Mouse (Mus musculus): ENCODE measurements around the gene Pear1.

Pear1 gene

DNA sequence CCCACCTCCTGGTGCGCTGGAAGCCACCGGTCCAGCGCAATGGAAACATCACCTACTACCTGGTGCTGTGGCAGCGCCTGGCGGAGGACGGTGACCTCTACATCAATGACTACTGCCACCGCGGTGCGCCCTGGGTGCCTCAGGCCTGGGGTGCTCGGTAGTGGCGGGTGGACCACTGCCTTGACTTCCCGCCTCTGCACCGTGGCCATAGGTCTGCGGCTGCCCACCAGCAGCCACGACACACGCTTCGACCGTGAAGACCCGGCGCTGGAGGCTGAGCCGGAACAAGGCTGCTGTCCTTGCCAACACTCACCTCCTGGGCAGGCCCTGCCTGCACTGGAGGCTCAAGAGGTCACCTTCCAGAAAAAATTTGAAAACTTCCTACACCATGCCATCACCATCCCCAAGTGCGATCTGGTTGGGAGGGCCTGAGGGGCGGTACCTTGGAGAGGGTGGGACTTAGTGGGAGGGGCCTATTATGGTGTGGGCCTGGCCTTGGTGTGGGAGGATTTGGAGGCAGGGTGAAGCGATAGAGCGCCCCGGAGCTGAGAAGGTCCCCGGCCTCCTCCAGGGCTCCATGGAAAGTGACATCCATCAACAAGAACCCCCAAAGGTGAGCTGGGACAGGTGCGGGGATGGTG is 14.7 kb downstream of the Pear1 start:
- in situ Hi-C loops (cut with MboI, MseI) = no loop called here

DNA sequence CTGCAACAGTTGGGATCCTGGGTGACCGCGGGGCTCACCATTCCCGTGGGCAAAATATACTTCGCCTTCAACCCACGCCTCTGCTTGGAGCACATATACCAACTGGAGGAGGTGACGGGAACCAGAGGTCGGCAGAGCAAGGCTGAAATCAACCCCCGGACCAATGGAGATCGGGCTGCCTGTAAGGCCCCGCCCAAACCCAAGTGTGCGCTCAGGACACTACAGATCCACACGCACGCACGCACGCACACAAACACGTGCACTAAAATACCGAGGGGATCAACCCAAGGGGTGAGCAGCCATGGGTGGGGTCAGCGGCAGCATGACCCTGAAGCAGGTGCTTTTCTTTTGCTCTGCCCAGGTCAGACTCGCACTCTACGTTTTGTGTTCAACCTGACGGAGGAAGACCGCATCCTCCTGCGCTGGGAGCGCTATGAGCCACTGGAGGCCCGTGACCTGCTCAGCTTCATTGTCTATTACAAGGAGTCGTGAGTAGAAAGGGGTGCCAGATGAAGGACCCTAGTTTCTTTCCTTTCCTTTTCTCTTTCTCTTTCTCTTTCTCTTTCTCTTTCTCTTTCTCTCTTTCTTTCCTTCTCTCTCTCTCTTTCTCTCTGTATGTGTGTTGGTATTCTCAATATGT is 19.9 kb downstream of the Pear1 start:
- in situ Hi-C loops (cut with MboI, MseI) = no loop called here

DNA sequence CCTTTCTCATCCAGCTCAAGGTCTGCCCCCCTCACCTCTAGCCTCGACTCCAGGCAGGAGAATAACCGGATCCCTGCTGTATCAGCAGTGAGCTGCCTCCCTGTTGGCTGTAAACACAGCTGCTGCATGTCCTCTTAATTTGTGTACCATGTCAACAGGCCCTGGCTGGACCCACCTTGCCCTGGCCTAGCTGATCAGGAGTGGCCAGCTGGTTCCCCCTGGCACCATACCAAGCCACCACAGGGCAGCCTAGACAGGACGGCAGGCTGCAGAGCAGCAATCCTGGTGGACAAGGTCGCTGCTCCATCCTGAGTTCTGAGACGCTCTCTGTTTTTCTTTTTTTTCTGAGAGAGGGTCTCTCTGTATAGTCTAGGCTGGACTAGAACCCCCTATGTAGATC is 22.4 kb downstream of the Pear1 start:
- in situ Hi-C loops (cut with MboI, MseI) = no loop called here

DNA sequence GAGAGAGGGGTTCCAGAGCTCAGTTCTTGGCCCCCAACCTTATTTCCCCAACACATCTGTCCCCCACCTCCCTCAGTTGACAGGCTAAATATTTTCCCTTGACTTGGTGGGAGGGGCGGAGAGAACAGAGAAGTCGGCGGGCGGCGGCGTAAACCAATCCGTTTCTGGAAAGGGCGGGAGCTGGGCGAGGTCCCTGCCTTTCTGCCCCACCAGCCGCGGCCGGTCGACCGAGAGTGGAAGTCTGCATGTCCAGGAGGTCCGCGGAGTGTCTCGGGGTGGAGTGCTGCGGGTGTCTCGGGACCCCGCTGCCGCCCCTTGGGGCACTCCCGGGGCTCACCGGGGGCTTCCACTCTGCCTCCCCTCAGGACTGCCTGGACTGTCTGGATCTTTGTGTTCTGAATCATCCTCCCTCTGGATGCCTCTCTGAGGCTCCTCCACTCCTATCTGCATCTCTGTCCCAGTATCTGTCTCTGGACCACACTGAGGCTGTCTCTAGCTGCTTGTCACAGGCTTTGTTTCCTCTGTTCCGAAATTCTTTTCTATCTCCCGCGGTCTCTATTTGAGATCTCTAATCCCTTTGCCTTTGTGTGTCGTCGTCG is 27.3 kb downstream of the Pear1 start, which contains the start of gene Insrr:
Gene Insrr, plus strand, starts transcription at position 216 of the 599 bp plus-strand sequence.
- in situ Hi-C loops (cut with MboI, MseI) = loop anchor here (5.0 kb wide), 1 partner anchor 55 kb away; no protein-coding TSS in a partner anchor

DNA sequence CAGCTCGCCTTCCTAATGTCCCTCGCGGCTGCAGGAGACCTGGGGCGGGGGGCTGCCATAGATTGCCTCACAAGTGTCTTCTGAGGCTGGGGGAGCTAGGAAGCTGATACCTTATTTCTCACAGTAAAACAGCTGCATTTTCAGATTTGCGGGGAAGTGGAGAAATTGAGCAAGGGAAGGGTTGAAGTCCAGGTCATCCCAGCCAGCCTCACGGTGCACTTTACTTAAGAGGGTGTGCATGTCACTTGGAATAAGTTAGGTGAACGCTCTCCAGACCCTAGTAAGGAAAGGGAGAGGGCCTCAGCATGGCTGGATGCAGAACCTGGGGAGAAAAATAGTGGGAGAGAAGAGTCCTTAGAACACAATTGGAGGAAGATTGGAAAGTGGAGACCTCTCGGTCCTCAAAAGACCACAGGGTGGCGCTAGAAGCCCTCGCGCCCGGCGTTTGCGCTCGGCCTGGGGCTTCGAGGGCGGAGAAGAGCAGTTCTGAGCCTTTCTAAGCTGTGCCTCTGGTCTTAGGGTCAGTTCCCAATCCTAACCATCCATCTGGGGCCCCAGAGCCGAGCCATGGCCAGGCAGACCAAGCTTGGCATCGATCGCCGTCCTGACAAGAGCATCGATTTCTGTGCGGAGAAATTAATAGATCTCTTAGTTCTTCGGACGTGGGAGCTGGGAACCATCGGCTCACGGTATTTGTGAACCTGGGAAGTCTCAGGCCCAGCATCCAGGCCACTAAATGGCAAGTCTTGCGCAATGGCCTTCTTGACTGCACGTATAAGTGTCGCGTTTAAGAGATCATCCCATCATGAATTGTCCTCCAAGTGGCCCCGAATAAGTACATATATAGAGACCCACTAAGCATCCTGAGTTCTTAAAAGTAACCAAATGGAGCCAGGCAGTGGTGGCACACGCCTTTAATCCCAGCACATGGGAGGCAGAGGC is 28.5 kb downstream of the Pear1 start:
- in situ Hi-C loops (cut with MboI, MseI) = loop anchor here (5.0 kb wide), 1 partner anchor 57 kb away; no protein-coding TSS in a partner anchor

DNA sequence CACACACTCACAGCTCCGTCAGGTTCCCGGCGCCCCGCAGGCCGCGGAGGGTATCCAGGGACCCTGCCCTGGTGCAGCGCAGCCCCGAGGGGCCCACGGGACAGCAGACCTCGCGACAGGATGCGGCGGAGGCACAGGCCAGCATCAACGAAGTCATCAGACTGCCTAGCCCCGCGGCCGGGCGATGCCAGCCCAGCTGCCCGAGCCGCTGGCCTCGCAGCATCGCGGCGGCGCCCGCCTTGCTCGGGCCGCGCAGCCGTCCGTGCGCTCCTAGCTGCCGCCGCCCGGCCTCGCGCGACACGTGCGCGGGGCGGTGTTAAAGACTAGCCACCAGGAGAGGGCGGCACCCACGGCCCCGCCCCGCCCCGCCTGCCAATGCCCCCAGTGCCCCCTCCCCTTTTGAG is 29.2 kb downstream of the Pear1 start, which contains the start of gene Ntrk1:
Gene Ntrk1, minus strand, starts transcription at position 241 of the 404 bp plus-strand sequence.
- in situ Hi-C loops (cut with MboI, MseI) = loop anchor here (5.0 kb wide), 1 partner anchor 57 kb away; no protein-coding TSS in a partner anchor

DNA sequence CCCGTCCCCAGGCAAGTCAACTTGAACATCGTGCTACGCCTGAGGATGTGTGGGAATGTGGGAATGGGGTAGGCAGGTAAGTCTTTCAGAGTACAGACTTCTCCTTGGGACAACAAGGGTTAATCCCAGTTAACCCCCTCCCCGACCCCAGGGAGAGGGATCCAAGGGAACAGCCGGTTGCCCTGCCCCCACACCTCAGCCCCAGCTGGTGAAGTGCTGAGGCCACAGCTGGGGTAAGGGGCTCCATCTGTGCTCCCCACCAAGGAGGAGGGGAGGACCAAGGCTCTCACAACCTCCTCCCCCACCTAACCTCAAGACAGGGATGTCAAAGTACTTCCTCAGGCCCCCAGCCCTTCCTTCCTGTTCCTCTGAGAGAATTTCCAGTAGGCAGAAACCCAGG is 34.3 kb downstream of the Pear1 start:
- in situ Hi-C loops (cut with MboI, MseI) = no loop called here

DNA sequence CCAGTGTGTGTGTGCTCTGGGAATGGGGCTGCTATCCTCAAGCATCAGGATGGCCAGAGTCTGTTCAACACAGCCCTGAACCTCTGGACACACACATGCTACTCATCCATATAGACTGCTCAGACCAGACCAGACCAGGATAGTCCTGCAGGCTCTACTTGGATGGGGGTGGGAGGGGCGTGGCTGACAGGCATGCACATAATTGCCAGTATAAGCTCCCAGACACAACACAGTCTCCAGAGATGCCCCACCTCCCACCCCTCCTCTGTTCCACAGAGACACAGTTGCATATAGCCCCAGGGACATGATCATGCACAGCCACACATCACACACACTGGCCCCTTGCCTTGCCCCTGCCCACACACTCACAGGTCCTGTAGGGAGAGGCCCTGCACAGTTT is 34.9 kb downstream of the Pear1 start:
- in situ Hi-C loops (cut with MboI, MseI) = no loop called here

DNA sequence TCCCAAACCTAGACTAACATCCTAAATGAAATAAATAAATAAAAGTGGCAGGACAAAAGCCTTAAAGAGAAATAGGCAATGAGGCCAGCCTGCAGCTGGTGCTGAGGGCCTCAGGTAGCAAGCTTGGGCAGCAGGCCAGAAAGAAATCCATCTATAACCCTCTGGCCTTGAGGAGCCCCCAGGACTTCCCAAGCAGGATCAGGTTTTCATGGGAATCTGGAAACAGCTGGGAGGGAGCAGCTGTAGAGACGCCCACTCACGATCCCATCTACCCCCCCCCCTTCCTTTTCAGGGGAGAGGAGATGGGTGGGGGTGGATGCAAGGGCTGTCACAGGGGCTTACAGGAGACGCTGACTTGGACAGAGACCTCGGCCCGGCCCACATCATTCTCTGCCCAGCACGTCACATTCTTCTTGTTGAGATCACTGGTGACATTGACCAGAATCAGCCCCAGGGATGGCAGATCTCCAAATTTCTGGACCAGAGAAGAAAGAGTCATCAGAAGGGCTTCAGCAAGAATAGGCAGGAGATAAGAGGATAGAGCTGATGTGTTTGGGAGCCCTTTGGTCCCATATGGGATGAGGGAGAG is 38.4 kb downstream of the Pear1 start:
- in situ Hi-C loops (cut with MboI, MseI) = no loop called here

DNA sequence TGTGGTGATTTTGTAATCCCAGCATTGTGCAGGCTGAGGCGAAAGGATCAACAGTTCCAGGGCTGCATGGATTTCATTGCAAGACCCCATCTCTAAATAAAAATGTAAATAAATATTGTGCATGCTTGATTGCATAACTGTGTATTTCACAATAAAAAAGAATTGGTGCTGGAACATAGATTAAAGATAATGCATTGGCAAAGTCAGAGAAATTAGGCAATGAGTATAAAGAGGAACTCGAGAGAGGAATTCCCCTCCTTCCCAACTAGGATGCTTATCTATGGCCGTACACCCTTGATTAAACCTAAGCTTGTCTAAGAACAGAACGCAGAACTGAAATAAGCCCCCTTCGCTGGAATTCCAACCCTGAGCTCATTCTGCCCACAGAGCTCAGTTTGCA is 39.0 kb downstream of the Pear1 start:
- in situ Hi-C loops (cut with MboI, MseI) = no loop called here

DNA sequence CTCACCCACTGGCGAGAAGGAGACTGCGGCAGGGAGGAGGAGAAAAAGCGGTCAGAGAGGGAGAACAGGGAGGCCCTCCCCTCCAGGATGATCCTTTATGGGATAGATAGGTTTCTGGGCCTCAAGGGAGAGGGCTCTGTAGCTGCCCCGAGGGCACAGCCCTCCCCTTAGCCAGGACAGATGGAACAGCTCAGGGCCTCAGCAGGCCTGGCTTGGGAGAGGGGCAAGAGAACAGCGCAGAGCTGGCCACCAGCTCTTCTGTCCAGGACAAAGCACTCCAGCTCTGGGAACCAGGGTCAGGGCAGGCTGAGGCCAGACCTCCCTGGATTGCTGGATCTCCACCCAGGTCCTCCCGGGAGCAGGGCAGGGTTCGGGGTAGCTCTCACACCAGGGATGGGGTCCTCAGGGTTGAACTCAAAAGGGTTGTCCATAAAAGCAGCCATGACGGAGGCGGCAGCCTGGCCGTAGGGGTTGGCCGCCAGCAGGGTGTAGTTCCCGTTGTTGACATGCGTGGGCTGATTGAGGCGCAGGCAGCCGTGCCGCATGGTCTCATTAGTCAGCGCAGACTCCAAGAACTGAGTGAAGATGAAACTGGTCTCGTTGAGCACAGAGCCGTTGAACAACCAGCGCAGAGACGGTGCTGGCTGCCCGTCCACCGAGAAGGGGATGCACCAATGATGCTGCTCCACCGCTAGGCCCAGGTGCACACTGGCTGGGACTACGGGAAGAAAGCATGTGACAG is 40.7 kb downstream of the Pear1 start:
- in situ Hi-C loops (cut with MboI, MseI) = loop anchor here (5.0 kb wide), 1 partner anchor 44 kb away; no protein-coding TSS in a partner anchor

DNA sequence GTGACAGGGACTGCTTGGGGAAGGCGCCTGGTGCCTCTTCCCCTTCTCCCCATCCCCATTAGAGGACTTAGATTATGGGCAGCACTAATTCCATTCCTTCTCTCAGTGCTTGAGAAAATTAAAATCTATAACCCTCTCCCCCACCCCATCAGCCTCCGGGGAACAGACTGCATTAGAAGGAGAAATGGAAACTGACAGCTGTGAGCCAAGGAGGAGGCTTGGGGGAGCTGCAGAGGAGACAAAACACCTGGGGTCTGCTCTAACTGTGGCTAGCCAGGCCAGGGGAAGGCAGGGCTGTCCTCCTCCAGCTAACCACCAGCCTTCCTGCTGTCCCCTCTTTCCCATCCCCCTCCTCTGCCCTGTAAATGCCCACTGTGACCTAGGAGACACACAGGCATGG is 45.0 kb downstream of the Pear1 start:
- in situ Hi-C loops (cut with MboI, MseI) = no loop called here

DNA sequence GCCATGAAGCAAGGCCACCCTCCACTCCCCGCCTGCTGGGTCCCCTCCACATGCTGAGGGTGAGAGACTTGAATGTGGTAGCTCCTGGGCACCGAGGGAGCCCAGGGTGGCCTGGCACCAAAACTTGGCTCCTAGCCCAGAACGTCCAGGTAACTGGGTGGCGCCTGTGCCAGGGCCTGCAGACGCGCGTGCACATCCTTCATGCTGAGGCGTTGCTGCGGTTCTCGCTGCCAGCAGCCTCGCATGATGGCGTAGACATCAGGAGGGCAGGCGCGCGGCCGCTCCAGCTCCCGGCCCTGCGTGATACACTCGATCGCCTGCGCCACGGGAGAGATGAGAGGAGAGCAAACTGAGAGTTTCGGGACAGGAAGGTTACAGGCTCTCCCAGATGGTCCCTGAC is 45.8 kb downstream of the Pear1 start:
- in situ Hi-C loops (cut with MboI, MseI) = no loop called here

DNA sequence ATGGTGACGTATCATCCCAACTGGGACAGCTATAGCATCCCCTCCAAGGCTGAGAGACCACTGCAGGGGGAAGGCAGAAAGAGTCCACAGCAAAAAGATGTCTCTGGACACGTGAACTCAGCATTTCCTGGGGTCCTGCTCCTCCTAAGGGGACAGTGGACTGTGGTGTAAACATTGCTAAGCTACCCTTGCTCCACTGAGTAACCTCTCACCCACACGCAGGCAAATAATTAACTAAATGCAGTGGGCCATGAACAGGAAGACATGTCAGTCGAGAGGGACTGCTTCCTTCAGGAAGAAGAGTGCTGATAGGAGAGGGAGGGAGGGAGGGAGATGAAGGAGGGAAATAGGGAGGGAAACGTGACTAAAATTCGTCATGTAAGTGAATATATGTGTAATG is 53.0 kb downstream of the Pear1 start:
- in situ Hi-C loops (cut with MboI, MseI) = no loop called here

DNA sequence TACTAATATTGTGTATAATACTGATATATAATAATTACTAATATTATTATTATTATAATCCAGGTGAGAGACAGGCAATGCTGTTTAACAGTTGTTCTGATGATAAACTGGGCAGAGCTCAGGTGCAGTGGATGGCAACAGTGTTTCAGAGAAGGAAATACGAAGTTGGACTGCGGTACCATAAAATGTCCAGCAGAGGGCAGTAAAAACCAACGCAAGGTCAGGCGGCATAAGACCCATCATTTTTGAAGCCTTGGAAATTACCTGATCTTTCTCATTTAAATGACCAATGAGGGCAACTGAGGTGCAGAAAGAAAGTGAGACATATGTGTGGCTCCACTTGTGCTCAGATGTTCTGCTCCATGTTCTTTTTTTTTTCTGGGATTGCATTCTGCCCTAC is 53.8 kb downstream of the Pear1 start:
- in situ Hi-C loops (cut with MboI, MseI) = no loop called here

DNA sequence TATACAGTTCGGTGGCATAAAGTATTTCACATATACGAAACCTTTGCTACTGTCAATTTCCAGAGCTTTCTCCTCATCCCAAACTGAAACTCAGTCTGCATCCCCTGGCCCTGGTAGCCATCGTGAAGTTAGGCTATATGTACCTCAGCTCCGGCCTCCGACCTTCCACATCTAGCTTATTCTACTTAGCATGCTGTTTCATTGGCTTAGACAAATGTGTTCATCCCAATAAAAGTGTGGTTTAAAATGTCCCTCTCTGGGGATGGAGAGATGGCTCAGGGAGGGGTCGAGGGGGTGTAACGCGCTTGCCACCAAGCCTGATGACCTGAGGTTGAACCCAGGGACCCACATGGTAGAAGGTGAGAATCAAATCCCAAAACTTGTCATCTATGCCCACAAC is 54.6 kb downstream of the Pear1 start:
- in situ Hi-C loops (cut with MboI, MseI) = no loop called here

DNA sequence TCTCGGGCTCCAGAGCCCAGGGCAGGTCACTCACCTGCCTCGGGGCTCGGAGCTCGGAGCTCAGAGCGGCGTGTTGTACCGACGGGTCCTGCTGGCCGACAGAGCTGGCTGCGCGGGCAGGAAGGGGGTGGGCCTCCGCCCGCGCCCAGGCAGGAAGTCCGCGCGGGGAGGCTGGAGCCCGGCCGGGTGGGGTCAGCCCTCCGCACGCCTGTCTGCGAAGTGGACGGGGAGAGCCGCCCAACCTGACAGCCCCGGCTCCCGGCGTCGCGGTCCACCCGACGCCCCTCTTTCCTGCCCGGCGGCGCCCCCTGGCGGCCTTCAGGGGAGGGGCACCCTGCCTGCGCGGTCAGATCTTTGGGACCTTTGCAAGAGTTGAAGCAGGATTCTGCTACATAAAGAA is 55.3 kb downstream of the Pear1 start:
- in situ Hi-C loops (cut with MboI, MseI) = no loop called here

DNA sequence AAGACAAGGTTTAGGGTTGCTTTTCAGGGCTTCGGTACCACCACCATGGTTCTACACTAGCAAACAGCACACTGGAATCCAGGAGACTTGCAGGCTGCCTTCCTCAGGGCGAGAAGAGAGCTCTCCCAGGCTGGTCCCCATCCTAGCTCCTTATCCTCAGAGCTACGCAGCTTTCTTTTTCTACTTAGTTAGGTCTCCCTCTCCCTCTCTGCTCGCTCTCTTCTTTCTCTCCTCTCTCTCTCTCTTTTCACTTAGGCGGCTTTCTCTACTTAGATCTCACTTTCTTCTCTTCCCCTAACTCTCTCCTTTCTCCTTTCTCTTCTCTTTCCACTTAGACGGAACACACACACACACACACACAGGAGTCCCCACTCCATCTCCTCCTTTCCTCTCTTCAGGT is 55.7 kb downstream of the Pear1 start:
- in situ Hi-C loops (cut with MboI, MseI) = no loop called here

DNA sequence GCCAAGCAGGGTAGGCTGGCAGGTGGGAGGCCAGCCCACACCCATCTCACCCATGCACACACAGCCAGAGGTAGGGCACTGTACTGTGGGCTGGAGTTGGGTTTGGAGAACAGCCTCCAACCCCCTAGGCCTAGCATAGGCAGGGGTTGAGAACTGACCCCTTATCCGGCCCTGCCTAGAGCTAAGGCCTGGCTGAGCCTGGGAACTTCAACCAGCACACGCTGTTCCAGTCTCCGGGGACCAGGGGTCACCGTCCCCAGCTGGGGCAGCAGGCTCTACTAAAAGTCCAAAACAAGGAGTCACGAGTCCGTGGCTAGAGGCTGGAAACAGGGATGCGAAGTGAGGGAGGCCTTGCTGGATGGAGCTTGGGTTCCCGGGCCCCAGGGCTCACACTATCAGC is 56.3 kb downstream of the Pear1 start:
- in situ Hi-C loops (cut with MboI, MseI) = no loop called here

DNA sequence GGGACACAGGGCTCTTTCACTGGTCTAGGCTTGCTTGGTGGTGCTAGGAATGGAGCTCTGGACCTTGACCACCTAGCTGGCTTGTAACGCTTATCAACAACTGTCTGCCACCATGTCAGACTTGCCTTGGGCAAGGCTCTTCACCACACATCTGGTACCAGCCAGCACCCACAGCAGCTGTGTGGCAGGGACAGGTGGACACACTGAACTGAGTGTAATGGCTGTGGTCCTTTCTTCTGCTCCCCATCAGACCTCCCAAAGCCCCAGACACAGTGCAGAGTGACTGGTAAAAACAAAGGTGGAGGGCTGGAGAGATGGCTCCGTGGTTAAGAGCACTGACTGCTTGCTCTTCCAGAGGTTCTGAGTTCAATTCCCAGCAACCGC is 57.8 kb downstream of the Pear1 start:
- in situ Hi-C loops (cut with MboI, MseI) = no loop called here
